Mouse (Mus musculus): Measurements from ENCODE around the gene Tdrd5.

DNA sequence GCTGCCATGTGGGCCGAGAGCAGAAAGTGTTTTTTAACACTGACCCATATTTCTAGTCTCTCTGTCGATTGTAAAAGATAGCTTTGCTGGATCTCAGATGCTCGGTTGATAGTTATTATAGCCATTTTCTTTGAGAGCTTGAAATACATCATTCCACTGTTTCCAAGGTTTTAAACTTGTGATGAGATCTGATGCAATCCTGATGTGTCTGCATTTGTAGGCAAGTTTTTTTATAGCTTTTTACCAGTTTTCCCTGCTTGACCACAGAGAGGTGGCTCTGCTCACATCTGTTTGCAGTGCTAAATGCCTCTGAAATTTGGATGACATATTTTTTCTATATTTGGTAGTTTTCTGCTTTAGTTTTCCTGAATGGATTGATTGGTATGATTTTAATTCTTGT is 55.6 kb downstream of the Tdrd5 start:
- TF ChIP-seq POLR2AphosphoS2 (IDR thresholded peaks at IDR 0.05; ENCODE audit: low read depth, low read length): no peak
- TF ChIP-seq NRF1 (IDR thresholded peaks at IDR 0.05; ENCODE audit: low read depth, low read length): no peak
- TF ChIP-seq EP300 (IDR thresholded peaks at IDR 0.05; ENCODE audit: low read length): no peak

Measured in CH12.LX (cell line).